Mouse (Mus musculus): ENCODE data around the gene Ncoa3.
"Not testable (repeated sequence)": the region's sequence is repeated elsewhere in the genome, so short reads cannot be mapped to it uniquely, and the experiment has no call there.

The Ncoa3 gene

GRCm38 (mm10) chr2:165992270-165993172 lies at the start of gene Ncoa3:
TSS of gene Ncoa3 (plus strand) at chr2:165992636.
- peak; percentile 83 for DNase-seq (ENCODE audit: low read depth, low spot score)

DNA sequence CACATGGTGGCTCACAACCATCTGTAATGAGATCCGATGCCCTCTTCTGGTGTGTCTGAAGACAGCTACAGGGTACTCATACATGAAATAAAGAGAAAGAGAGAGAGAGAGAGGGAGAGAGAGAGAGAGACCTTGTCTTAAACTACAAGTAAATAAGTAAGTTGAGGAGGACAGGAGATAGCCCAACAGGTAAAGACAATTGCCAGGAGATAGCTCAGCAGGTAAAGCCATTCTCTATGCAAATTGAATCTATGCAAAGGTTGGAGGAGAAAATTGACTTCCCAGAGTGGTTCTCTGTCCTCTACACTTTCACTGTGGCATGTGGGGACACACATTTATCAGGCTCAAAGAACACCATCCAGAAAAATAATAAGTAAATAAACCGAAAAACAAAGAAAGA lies 49.3 kb upstream of the Ncoa3 start:
- DNase-seq (ENCODE audit: low read depth, low spot score): no peak

- no peak for DNase-seq (ENCODE audit: low read depth, low spot score)
Measured at GRCm38 (mm10) chr2:165944576-165945351, 47.7 kb upstream of the Ncoa3 start.

GRCm38 (mm10) chr2:165946046-165946564 lies 46.3 kb upstream of the Ncoa3 start:
- DNase-seq (ENCODE audit: low read depth, low spot score): no peak

- DNase-seq (ENCODE audit: low read depth, low spot score): no peak
Measured at GRCm38 (mm10) chr2:165948007-165948406, 44.4 kb upstream of the Ncoa3 start.

DNA sequence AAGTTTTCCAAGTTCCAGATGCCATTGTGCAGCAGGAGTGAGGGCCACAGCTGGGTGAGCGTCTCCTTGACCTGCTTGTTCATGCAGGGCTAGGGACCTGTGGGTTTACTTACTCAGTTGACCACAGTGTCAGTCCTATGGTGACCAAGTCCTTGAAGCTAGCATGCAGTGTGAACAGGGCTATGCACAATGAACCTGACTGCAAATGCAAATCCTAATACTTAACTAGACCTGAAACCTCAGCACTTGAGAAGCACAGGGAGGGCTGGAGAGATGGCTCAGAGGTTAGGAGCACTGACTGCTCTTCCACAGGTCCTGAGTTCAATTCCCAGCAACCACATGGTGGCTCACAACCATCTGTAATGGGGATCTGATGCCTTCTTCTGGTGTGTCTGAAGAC lies 43.7 kb upstream of the Ncoa3 start:
- DNase-seq (ENCODE audit: low read depth, low spot score): not testable (repeated sequence)

DNA sequence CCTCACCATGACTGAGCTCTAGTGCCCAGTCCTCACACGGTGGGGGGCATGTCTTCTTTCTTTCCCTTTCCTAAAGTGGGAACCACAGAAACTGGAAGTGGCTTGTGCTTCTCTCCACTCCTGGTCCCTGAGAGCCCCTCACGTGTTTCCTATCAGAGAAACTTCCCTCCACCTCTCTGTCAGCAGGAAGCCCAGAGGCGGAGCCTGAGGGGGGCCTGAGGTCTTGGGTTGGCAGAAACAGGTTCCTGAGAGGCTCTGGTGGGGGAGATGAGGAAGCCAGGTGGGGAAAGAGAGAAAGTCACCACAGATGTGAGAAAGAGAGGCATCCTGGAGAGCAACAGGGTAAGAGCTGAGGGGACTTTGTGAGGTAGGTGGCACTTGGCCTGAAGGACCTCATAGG lies 42.7 kb upstream of the Ncoa3 start:
- DNase-seq (ENCODE audit: low read depth, low spot score): no peak

DNA sequence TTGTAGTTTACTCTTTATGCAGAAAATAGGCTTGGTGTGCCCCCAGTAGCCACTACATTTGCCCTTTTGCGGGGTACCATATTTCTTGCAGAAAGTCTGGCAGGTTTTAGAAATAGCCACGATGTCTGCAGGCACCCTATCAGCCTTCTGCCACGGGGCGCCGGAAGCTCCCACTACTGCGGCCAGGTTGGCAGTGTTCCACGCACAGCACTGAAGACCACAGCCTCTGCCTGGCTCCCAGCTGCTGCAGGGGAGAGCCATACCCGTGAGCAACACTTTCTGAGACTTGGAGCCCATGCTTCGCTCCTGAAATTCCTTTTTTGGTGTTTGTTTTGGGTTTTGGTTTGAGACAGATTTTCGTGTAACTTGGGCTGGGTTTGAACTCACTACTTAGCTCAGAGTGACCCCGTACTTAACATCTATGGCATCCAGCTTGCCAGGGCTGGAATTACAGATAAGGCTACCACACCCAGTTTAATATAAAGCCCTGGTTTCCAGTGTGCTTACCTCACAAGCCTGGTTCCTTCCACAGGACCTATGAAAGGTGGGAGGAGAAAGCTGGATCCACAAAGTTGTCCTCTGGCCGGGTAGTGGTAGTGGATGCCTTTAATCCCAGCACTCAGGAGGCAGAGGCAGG lies 40.9 kb upstream of the Ncoa3 start:
- DNase-seq (ENCODE audit: low read depth, low spot score): no peak

DNA sequence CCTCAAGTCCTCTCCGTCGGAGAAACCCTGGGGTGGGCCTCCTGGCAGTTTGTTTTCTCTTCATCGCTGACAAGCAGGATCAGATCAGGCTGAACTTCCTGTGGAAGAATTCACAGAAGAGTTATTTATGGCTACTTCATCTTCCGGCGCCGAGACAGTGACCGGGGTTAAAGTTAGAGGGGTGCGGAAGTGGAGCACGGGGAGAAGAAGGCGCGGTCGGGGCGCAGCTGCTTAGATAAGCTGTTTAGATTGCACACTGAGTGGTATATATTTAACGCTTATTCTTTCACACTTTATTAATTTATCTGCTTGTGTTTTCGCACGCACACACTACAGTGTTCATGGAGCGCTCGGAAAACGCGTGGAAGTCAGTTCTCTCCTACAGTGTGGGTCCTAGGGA lies 37.6 kb upstream of the Ncoa3 start:
- no peak for DNase-seq (ENCODE audit: low read depth, low spot score)

GRCm38 (mm10) chr2:165955386-165955785 lies 37.0 kb upstream of the Ncoa3 start:
- no peak for DNase-seq (ENCODE audit: low read depth, low spot score)

GRCm38 (mm10) chr2:165956096-165956740 lies 36.2 kb upstream of the Ncoa3 start:
- no peak for DNase-seq (ENCODE audit: low read depth, low spot score)

DNA sequence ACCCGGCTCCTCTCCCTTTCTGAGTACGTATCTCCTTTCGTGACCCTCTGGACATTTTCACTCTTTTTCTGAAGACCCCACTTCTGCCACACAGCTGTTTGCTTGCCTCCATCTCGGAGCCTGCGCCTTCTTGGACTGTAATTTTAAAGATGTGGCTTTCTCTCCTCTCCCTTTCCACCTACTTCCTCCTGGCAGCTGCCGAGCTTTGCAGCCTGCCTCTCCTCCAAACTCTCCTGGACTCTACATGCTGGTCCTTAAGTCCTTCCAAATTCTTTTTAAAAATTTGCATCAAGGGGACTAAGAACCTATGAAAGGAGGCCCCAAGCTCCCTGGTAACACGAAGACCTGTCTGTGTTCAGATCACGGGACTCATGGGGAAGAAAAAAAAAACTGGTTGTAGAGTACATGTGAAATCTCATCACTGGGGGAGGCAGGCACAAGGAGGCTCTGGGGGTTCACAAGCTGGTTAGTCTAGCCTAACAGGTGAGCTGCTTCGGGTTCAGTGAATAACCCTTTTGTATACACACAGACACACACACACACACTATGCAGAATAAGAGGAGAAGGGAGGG lies 35.1 kb upstream of the Ncoa3 start:
- no peak for DNase-seq (ENCODE audit: low read depth, low spot score)

DNA sequence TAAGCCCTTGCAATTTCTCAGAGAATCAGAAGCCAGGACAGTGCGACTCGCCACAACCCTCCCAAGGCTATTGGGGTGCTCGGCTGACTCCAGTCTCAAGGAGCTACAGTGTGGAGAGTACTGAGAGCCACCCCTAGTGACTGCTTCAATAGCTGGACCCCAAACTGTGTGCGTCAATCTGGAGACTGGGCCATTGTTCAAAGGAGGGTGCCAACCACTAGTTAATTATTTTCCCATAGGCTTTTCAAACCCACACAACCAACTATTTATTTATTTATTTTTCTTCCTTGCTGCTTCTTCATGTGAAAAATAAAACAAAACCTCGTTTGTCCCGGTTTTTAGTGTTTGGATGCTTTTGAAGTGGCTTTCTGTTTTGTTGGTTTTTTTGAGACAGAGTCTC lies 33.9 kb upstream of the Ncoa3 start:
- DNase-seq (ENCODE audit: low read depth, low spot score): no peak

GRCm38 (mm10) chr2:165960695-165961094 lies 31.7 kb upstream of the Ncoa3 start:
- no peak for DNase-seq (ENCODE audit: low read depth, low spot score)

DNA sequence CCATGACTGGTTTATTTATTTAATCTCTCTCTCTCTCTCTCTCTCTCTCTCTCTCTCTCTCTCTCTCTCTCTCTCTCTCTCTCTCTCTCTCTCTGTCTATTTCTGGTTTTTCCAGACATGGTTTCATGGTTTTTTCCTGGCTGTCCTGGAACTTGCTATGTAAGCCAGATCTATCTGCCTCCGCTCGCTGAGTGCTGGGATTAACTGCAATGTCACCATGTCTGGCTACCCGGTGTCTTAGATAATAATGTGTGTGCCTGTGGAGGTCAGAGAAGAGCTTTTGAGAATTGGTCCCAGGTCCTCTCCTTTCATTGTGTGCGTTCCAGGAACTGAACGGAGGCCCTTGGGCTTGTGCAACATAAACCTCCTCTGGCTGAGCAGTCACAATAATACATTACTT lies 29.6 kb upstream of the Ncoa3 start:
- no peak for DNase-seq (ENCODE audit: low read depth, low spot score)

DNA sequence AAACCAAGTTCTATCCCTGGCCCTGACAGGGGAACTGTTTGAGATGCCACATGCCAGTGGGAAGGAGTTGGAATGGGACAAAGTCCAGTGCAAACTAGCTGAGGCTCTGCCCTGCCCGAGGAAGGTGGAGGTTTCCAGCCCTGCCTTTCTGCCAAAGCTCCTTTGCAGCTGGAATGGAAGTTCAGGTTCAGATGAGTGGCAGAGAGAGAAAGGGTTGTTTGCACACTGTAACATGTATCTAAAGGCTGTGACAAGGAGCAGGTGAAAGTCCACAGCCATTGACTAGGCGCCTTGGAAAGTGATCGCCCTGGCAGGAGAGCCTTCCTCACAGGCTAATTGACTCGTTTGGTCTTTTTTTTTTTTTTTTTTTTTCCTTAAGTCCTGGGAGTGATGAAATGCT lies 28.3 kb upstream of the Ncoa3 start:
- no peak for DNase-seq (ENCODE audit: low read depth, low spot score)

DNA sequence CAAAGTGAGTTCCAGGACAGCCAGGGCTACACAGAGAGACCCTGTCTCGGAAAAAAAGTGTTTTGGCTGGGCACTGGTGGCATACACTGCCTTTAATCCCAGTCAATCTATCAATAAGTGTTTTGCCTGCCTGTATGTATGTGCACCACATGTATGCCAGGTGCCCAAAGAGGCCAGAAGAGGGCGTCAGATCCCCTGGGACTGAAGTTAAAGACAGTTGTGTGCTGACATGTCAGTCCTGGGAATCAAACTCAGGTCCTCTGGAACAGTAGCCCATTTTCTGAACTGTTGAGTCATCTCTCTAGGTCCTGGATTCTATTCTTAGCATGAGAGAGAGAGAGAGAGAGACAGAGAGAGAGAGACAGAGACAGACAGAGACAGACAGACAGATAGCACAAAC lies 25.4 kb upstream of the Ncoa3 start:
- no peak for DNase-seq (ENCODE audit: low read depth, low spot score)

DNA sequence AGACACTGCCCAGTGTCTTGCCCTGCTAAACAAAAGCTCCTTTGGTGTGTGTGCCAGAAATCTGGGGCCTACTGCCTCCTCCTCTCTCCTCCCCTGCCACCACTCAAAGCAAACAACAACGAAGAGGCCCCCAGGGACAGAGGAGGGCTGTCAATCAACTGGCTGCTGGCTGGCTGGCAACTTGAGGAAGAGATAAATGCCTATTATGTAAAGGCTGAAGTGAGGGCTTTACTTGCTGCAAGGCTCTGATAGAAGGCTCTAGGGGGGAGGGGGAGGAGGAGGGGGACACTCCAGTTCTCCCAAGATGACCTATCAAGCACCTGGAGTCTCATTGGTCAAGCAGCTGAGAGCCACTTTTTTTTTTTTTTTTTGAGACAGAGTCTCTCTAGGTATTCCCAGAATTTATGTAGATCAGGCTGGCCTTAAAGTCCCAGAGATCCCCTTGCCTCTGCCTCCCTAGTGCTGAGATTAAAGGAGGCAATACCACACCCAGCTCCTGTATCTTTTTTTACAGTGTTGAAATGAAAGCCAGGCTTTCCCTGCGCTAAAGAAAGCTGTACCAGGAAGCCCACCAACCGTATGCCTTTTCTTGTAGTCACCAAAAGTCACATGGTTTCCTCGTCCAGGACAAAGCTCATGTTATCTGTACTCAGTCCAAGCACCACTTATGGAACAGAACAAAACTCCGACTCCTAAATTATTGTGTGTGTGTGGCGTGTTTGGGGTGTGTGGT lies 24.4 kb upstream of the Ncoa3 start:
- peak; percentile 4 for DNase-seq (ENCODE audit: low read depth, low spot score)

DNA sequence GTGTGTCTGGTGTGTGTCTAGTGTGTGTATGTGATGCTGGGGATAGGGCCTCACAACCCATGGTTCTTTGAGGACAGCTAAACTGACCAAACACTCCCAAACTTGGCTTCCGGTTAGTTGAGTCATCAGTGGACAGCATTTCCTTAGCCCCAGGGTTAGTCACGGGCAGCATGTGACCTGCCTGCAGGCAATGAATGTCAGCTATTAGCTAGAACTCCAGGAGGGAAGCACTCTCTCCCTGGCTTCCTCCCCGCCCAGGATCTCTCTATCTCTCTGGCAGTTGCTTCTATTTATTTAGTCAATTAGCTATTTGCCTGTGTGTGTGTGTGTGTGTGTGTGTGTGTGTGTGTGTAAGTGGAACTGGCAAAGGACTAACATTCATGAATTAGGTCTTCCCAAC lies 23.6 kb upstream of the Ncoa3 start:
- no peak for DNase-seq (ENCODE audit: low read depth, low spot score)

- no peak for DNase-seq (ENCODE audit: low read depth, low spot score)
Measured at GRCm38 (mm10) chr2:165969391-165969790, 23.0 kb upstream of the Ncoa3 start.

GRCm38 (mm10) chr2:165969961-165970360 lies 22.5 kb upstream of the Ncoa3 start:
- no peak for DNase-seq (ENCODE audit: low read depth, low spot score)
